Mouse (Mus musculus) ovary, adult 10 weeks (tissue): ENCODE results near the gene Sult5a1. TPM values are rescaled to one million over a fixed set of nuclear protein-coding genes. Genes with fewer than 3 reads are reported as not detected.

ENCODE experiments used
- polyA plus RNA-seq: library from polyadenylated mRNA; stranded (reverse); fragments of 350-450 nt; fragmentation: Illumina TruSeq; extraction: RNeasy Lipid Tissue Mini Kit (QIAGEN cat#74804); gene quantifications from one replicate; pipeline ENCODE4 v1.2.3, GENCODE M21; 2014

The Sult5a1 gene
- 1.1 TPM for polyA plus RNA-seq

DNA sequence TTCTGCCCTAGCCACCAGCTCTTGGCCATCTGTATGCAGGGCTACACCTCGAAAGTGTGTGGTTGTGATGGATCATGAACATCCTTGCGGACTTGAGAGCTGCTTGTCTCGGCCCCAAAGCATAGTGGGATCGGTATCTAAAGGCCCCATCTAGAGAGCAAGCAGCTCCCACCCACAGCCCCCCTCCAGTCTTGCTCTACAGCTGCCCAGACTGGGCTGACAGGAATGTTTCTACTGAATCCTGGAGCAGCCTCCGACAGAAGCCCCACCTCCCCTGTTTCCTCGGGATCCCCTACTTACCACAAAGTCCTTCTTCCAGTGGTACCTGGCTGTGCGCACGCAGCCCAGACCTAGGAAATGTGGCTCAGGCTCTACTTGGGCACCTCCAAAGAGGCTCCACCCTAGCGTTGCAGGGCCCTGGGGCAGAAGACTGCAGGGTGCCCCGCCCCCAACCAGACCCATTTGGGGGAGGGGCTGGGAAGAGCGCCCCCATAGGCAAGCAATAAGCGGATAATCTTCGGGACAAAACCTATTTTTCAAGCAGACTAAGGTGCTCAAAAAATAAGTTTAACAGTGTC is at the start of gene Sult5a1:
Gene Sult5a1 (minus strand): TSS at position 428 of the 578 bp plus-strand sequence.

DNA sequence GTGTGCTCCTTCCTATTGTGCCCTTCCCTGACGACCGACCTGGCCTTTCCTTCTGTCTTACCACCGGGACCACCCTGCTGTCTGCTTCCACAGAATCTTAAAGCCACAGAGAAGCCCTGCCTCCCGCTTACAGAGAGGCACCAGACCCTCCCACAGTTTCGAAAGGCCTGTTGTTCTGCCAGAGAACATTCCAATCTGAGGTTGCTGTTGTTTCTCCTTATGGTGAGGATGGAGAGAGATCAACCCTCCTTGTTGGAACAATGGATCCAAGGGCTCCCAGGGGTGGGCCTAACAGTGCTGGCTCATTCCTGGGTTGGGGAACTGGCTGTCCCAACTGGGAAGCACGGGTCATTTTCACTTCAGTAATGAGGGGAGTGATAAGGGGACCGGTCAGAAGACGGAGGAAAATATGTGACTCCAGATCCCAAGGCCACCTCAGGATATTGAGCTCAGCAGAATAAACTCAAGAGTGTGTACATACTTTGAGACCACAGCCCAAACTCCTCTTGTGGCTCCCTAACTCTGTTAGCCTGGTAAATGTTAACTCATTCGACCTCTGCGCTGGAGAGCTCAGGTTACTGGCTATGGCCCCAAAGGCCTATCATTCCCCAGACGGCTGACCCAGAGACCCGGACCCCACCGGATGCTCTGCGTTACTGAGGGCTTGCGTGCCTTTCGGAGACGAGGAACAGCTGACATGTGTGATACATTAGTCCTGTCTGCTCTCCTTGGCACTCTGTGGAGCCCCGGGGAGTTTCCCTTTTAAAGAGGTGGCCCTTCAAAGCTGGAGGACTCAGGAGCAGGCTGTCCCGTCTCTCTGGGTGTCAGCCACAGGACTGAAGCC is 27.7 kb upstream of the Sult5a1 start, which contains the start of gene Dpep1:
Gene Dpep1 (plus strand): TSS at position 677 of the 844 bp plus-strand sequence.

DNA sequence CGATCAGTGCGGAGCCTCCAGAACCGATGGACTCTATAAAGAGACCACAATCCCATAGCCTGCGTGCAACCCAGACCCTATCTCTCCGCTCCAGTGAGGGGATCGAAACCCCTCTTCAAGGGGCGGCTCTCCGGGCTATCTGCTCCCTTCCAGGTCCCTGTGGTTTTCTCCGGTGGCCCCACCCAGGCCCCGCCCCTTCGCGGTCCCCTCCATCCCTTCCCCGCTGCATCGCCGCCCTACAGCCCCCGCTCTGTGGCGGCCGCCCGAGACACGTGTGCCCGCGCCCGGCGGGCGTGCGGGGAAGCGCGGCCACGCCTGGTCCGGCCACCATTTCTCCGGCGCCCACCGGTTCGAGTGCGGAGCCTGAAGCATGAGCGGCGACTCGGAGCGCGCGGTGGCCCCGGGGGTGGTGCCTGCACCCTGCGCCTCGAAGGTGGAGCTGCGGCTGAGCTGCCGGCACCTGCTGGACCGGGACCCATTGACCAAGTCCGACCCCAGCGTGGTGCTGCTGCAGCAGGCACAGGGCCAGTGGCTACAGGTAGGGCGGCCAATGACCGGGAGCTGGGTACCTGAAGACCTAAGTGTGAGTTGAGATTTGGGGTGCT is 40.9 kb downstream of the Sult5a1 start, which contains the start of gene Cpne7:
Gene Cpne7 (plus strand): TSS at position 248 of the 605 bp plus-strand sequence.

DNA sequence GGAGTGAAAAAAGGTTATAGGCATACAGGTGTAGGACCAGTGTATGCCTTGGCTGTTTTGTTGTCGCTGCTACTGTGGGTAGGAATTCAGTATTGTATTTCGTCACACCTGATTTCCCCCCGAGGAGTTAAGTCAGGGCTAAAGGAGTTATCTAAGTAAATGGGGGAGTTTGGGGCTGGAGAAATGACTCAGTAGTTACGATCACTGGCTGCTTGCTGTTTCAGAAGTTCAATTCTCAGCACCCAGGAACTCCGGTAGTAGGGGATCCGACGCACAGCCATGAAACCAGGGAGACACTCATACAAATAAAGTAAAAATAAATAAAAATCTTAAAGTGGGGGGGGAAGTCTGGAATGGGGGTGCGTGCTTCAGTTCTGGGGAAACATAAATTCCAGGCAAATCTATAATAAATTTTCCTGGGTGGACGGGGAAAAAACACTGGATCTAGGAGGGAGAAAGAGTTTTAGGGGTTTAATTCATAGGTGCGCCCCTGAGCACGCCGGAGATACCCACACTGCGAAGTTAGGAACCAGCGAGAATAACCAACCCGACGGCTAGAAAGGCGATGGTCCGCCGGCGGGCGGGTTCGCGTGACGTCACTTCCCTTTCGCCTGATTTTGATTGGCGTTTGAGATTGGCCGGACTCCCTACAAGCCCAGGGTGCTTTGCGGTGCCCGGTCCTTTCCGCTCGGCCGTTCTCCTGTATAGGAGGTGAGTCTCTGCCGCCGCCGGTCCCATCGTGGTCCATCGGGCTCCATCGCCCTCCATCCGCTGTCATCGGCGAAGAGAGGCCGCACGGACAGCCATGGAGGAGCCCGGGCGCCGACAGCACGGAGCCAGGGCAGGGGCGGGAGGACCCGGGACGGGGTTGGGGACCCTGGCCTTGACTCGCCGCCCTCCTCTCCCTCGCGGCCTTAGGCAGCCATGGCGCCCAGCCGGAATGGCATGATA is 56.1 kb downstream of the Sult5a1 start, which contains the start of gene Rpl13:
Gene Rpl13 (plus strand): TSS at position 616 of the 951 bp plus-strand sequence.

Other genes with a start within 250 kb of the Sult5a1 start
- gene Ankrd11, start 116.0 kb downstream of the Sult5a1 start, polyA plus RNA-seq: 57.1 TPM
- 16.1 TPM for gene Spg7, start 95.4 kb downstream of the Sult5a1 start, polyA plus RNA-seq
- gene Rpl13, start 56.0 kb downstream of the Sult5a1 start, polyA plus RNA-seq: 52.1 TPM
- not detected for gene Cpne7, start 40.9 kb downstream of the Sult5a1 start, polyA plus RNA-seq
- gene Dpep1, start 27.9 kb upstream of the Sult5a1 start, polyA plus RNA-seq: 1.4 TPM
- 3.4 TPM for gene Chmp1a, start 54.4 kb upstream of the Sult5a1 start, polyA plus RNA-seq
- gene Spata33, start 54.5 kb upstream of the Sult5a1 start, polyA plus RNA-seq: 2.8 TPM
- 1.3 TPM for gene Cdk10, start 66.5 kb upstream of the Sult5a1 start, polyA plus RNA-seq
- not detected for gene Spata2l, start 77.9 kb upstream of the Sult5a1 start, polyA plus RNA-seq
- gene Zfp276, start 95.9 kb upstream of the Sult5a1 start, polyA plus RNA-seq: 1.4 TPM
- 1.2 TPM for gene Vps9d1, start 96.0 kb upstream of the Sult5a1 start, polyA plus RNA-seq
- 0.97 TPM for gene Fanca, start 160.3 kb upstream of the Sult5a1 start, polyA plus RNA-seq
- gene Spire2, start 174.4 kb upstream of the Sult5a1 start, polyA plus RNA-seq: not detected
- 194 TPM for gene Tcf25, start 215.4 kb upstream of the Sult5a1 start, polyA plus RNA-seq
- gene Mc1r, start 248.8 kb upstream of the Sult5a1 start, polyA plus RNA-seq: not detected